ENCODE assay signal across 17 mouse cellular contexts in genomic region chr16:89995155-89995554, GRCm38 (mm10).
DNase-seq lines count a peak whose midpoint lies in the region; ATAC-seq and TF ChIP-seq lines count a peak whose summit lies in the region.
"Had no signal": no experiment of that assay in that cellular context is flagged by ENCODE, and none has a peak within 500 bp of the region (broad histone marks: within the 10 kb centered on the region; RNA-seq: fewer than 3 reads in every experiment).

No protein-coding gene starts in this region.

- H3K27ac ChIP-seq in forebrain, embryonic 13.5 days, result no peak overlapping the region
- H3K27ac ChIP-seq in forebrain, postnatal 0 days (ENCODE audit: low read depth, low read length), result no peak overlapping the region
- no peak overlapping the region for H3K27ac ChIP-seq in forebrain, embryonic 16.5 days (ENCODE audit: low read length)
- H3K27ac ChIP-seq in forebrain, embryonic 11.5 days (ENCODE audit: low read depth, low read length), result no peak overlapping the region
- H3K27ac ChIP-seq in midbrain, embryonic 11.5 days (ENCODE audit: low read depth, low read length), result no peak overlapping the region
- H3K27ac ChIP-seq in midbrain, embryonic 14.5 days (replicated peaks; ENCODE audit: low read depth, low read length), result no peak overlapping the region
- H3K27ac ChIP-seq: heart, adult 2 months; hindbrain, embryonic 13.5 days; hindbrain, postnatal 0 days had no signal

- H3K36me3 ChIP-seq in forebrain, embryonic 13.5 days (ENCODE audit: poor library complexity, severe bottlenecking), result peaks cover 6% of the 10 kb centered on the region
- no peaks in the 10 kb centered on the region for H3K36me3 ChIP-seq in forebrain, postnatal 0 days (ENCODE audit: insufficient read depth)
- H3K36me3 ChIP-seq in forebrain, embryonic 16.5 days (ENCODE audit: control insufficient read depth, insufficient read depth), result no peaks in the 10 kb centered on the region
- no peaks in the 10 kb centered on the region for H3K36me3 ChIP-seq in forebrain, embryonic 11.5 days (ENCODE audit: control insufficient read depth, insufficient read depth, low read length)
- no peaks in the 10 kb centered on the region for H3K36me3 ChIP-seq in midbrain, embryonic 11.5 days (ENCODE audit: control insufficient read depth, insufficient read depth, low read length)
- 0 out of 2 replicates have a peak, but pooled peaks cover 4% of the 10 kb centered on the region for H3K36me3 ChIP-seq in midbrain, embryonic 14.5 days (ENCODE audit: control insufficient read depth, insufficient read depth, low read length)

- H3K4me1 ChIP-seq in forebrain, embryonic 13.5 days, result peaks cover 9% of the 10 kb centered on the region
- H3K4me1 ChIP-seq in forebrain, postnatal 0 days (ENCODE audit: insufficient read depth), result 0 out of 2 replicates have a peak, but pooled peaks cover 2% of the 10 kb centered on the region
- H3K4me1 ChIP-seq in forebrain, embryonic 16.5 days (replicated peaks; ENCODE audit: control insufficient read depth, insufficient read depth, low read length), result peaks cover 11% of the 10 kb centered on the region
- H3K4me1 ChIP-seq in forebrain, embryonic 11.5 days (replicated peaks; ENCODE audit: control insufficient read depth, insufficient read depth, low read length), result no peaks in the 10 kb centered on the region
- H3K4me1 ChIP-seq in midbrain, embryonic 11.5 days (ENCODE audit: control insufficient read depth, insufficient read depth, low read length), result no peaks in the 10 kb centered on the region
- no peaks in the 10 kb centered on the region for H3K4me1 ChIP-seq in midbrain, embryonic 14.5 days (ENCODE audit: control insufficient read depth, insufficient read depth, low read length)
- H3K4me1 ChIP-seq: hindbrain, embryonic 13.5 days had no signal

- H3K4me2 ChIP-seq in forebrain, embryonic 13.5 days, result no peak overlapping the region
- no peak overlapping the region for H3K4me2 ChIP-seq in forebrain, postnatal 0 days (ENCODE audit: low read depth)
- H3K4me2 ChIP-seq in forebrain, embryonic 16.5 days (ENCODE audit: low read length), result no peak overlapping the region
- no peak overlapping the region for H3K4me2 ChIP-seq in forebrain, embryonic 11.5 days (ENCODE audit: low read depth, low read length, severe bottlenecking)
- H3K4me2 ChIP-seq in midbrain, embryonic 11.5 days, result no peak overlapping the region
- no peak overlapping the region for H3K4me2 ChIP-seq in midbrain, embryonic 14.5 days (ENCODE audit: low read length)
- H3K4me2 ChIP-seq: heart, embryonic 11.5 days; hindbrain, embryonic 13.5 days had no signal

- H3K27me3 ChIP-seq in forebrain, embryonic 13.5 days, result no peaks in the 10 kb centered on the region
- H3K27me3 ChIP-seq in forebrain, postnatal 0 days (ENCODE audit: insufficient read depth, low read length), result no peaks in the 10 kb centered on the region
- no peaks in the 10 kb centered on the region for H3K27me3 ChIP-seq in forebrain, embryonic 16.5 days (replicated peaks; ENCODE audit: control insufficient read depth, insufficient read depth, low read length)
- no peaks in the 10 kb centered on the region for H3K27me3 ChIP-seq in forebrain, embryonic 11.5 days (ENCODE audit: control insufficient read depth, insufficient read depth, low read length)
- H3K27me3 ChIP-seq in midbrain, embryonic 11.5 days (ENCODE audit: control insufficient read depth, insufficient read depth, low read length), result no peaks in the 10 kb centered on the region
- no peaks in the 10 kb centered on the region for H3K27me3 ChIP-seq in midbrain, embryonic 14.5 days (ENCODE audit: control insufficient read depth, insufficient read depth, low read length)
- H3K27me3 ChIP-seq: hindbrain, embryonic 13.5 days had no signal

- ATAC-seq in forebrain, embryonic 13.5 days, result peak; percentile 58
- ATAC-seq in forebrain, postnatal 0 days, result no peak
- peak; percentile 49; the same call in 1 of the 2 replicates for ATAC-seq in forebrain, embryonic 16.5 days
- ATAC-seq in forebrain, embryonic 11.5 days (replicated peaks; ENCODE audit: low FRiP score), result no peak
- no peak for ATAC-seq in midbrain, embryonic 11.5 days (ENCODE audit: low FRiP score)
- no peak for ATAC-seq in midbrain, embryonic 14.5 days (ENCODE audit: low FRiP score, low TSS enrichment)
- ATAC-seq: CD4-positive, CD25-positive, alpha-beta regulatory T cell, adult 4 months; hindbrain, postnatal 0 days; inflammation-experienced regulatory T-cells, adult 6 months; intestine, embryonic 16.5 days had no signal

- no peak for TF ChIP-seq CTCF in forebrain, postnatal 0 days (IDR thresholded peaks at IDR 0.05; ENCODE audit: low read depth)

- no peak for DNase-seq in forebrain, postnatal 0 days
- no peak for DNase-seq in forebrain, embryonic 11.5 days (ENCODE audit: low spot score)
- DNase-seq in midbrain, embryonic 11.5 days (ENCODE audit: low spot score, missing footprints), result peak; percentile 67
- no peak for DNase-seq in midbrain, embryonic 14.5 days
- DNase-seq: adrenal gland, adult 2 months; adrenal gland, postnatal 14 days; gastrocnemius, postnatal 25 days; heart, adult 2 months; kidney, adult 18-20 months had no signal

- 36% methylated on average over 7 of the region's 7 CpGs for WGBS in forebrain, embryonic 13.5 days
- WGBS in forebrain, postnatal 0 days, result 18% methylated on average over 7 of the region's 7 CpGs
- 29% methylated on average over 7 of the region's 7 CpGs for WGBS in forebrain, embryonic 16.5 days
- WGBS in forebrain, embryonic 11.5 days, result 81% methylated on average over 7 of the region's 7 CpGs
- WGBS in midbrain, embryonic 11.5 days, result 86% methylated on average over 7 of the region's 7 CpGs
- 75% methylated on average over 7 of the region's 7 CpGs for WGBS in midbrain, embryonic 14.5 days

- H3K4me3 ChIP-seq in forebrain, embryonic 13.5 days, result no peak overlapping the region
- no peak overlapping the region for H3K4me3 ChIP-seq in forebrain, postnatal 0 days (ENCODE audit: low read depth, low read length)
- no peak overlapping the region for H3K4me3 ChIP-seq in forebrain, embryonic 16.5 days (replicated peaks; ENCODE audit: low read length)
- no peak overlapping the region for H3K4me3 ChIP-seq in forebrain, embryonic 11.5 days (ENCODE audit: low read depth, low read length)
- H3K4me3 ChIP-seq in midbrain, embryonic 11.5 days (ENCODE audit: low read depth, low read length), result no peak overlapping the region
- H3K4me3 ChIP-seq in midbrain, embryonic 14.5 days (replicated peaks; ENCODE audit: low read depth, low read length), result no peak overlapping the region
- H3K4me3 ChIP-seq: heart, adult 2 months; hindbrain, embryonic 13.5 days had no signal

- H3K9ac ChIP-seq in forebrain, embryonic 13.5 days, result no peak overlapping the region
- no peak overlapping the region for H3K9ac ChIP-seq in forebrain, postnatal 0 days
- no peak overlapping the region for H3K9ac ChIP-seq in forebrain, embryonic 16.5 days (replicated peaks; ENCODE audit: low read depth, low read length)
- no peak overlapping the region for H3K9ac ChIP-seq in forebrain, embryonic 11.5 days (ENCODE audit: low read length)
- H3K9ac ChIP-seq in midbrain, embryonic 11.5 days (ENCODE audit: low read length), result no peak overlapping the region
- no peak overlapping the region for H3K9ac ChIP-seq in midbrain, embryonic 14.5 days (replicated peaks; ENCODE audit: low read length)
- H3K9ac ChIP-seq: hindbrain, embryonic 13.5 days had no signal

- no peaks in the 10 kb centered on the region; the same call in 1 of the 2 replicates for H3K9me3 ChIP-seq in forebrain, embryonic 13.5 days (replicated peaks)
- no peaks in the 10 kb centered on the region for H3K9me3 ChIP-seq in forebrain, postnatal 0 days (ENCODE audit: low read length)
- 0 out of 2 replicates have a peak, but pooled peaks cover 4% of the 10 kb centered on the region for H3K9me3 ChIP-seq in forebrain, embryonic 16.5 days (ENCODE audit: control insufficient read depth, low read length)
- 0 out of 2 replicates have a peak, but pooled peaks cover 4% of the 10 kb centered on the region for H3K9me3 ChIP-seq in forebrain, embryonic 11.5 days (ENCODE audit: control insufficient read depth, low read length)
- peaks cover 6% of the 10 kb centered on the region; the same call in 1 of the 2 replicates for H3K9me3 ChIP-seq in midbrain, embryonic 11.5 days (ENCODE audit: control insufficient read depth, low read length)
- no peaks in the 10 kb centered on the region for H3K9me3 ChIP-seq in midbrain, embryonic 14.5 days (ENCODE audit: control insufficient read depth, low read length)

Comparison
In these comparisons a context has a peak if more than half of its experiments do, and no peak if none do; other contexts are left out.
1. ATAC-seq: peak in forebrain, embryonic 13.5 days (single experiment) and forebrain, embryonic 16.5 days (single experiment); none in forebrain, postnatal 0 days (single experiment), forebrain, embryonic 11.5 days (single experiment), midbrain, embryonic 11.5 days (single experiment) and midbrain, embryonic 14.5 days (single experiment).